Mouse (Mus musculus) hindbrain, embryonic 15.5 days (tissue): ENCODE results near the gene Sept9. TPM values are rescaled to one million over a fixed set of nuclear protein-coding genes. Genes with fewer than 3 reads are reported as not detected.

Source experiments
- ATAC-seq: fragments of 200-750 bp; cut with Nextera tagmentation; 2 replicates; pipeline ENCODE4 v1.8.0; 2017; ENCODE audit warnings: low read depth, moderate number of reproducible peaks, moderate TSS enrichment; ENCODE audit not compliant: low FRiP score
- H3K27ac ChIP-seq: fragments of 300-500 bp; sonication (generic); replicated peaks from 2 replicates; pipeline ENCODE4 v1.5.1; 2015; ENCODE audit warnings: mild to moderate bottlenecking, inconsistent platforms
- H3K27me3 ChIP-seq: fragments of 300-500 bp; sonication (generic); 2 replicates; pipeline ENCODE4 v1.6.1; 2015; ENCODE audit warnings: control low read depth, inconsistent platforms
- H3K36me3 ChIP-seq: fragments of 300-500 bp; sonication (generic); 2 replicates; pipeline ENCODE4 v1.6.1; 2015; ENCODE audit warnings: control low read depth, inconsistent platforms
- H3K4me1 ChIP-seq: fragments of 300-500 bp; sonication (generic); replicated peaks from 2 replicates; pipeline ENCODE4 v1.6.1; 2015; ENCODE audit warnings: control low read depth, inconsistent platforms
- H3K4me2 ChIP-seq: fragments of 300-500 bp; sonication (generic); 2 replicates; pipeline ENCODE4 v1.6.1; 2015; ENCODE audit warnings: moderate library complexity, mild to moderate bottlenecking, inconsistent platforms
- H3K4me3 ChIP-seq: fragments of 300-500 bp; sonication (generic); 2 replicates; pipeline ENCODE4 v1.5.1; 2015; ENCODE audit warnings: mild to moderate bottlenecking, inconsistent platforms
- H3K9ac ChIP-seq: fragments of 300-500 bp; sonication (generic); 2 replicates; pipeline ENCODE4 v1.6.1; 2015; ENCODE audit warnings: inconsistent platforms
- H3K9me3 ChIP-seq: fragments of 300-500 bp; sonication (generic); 2 replicates; pipeline ENCODE4 v1.6.1; 2016; ENCODE audit warnings: control low read depth, inconsistent platforms
- WGBS: fragments of 180-500 bp; shearing (Covaris S2); methylation state at CpG from one replicate; pipeline ENCODE4 v1.1.7; 2015; 5-methylcytosine and 5-hydroxymethylcytosine counted together
- polyA plus RNA-seq: library from polyadenylated mRNA; unstranded; fragments of >200 nt; fragmentation: Nextera tagmentation; extraction: Ambion mirVana; gene quantifications from 2 replicates; pipeline ENCODE4 v1.2.1, GENCODE M21; 2015

Gene Sept9
- polyA plus RNA-seq, 1 experiment from 2014 or later: 111 TPM

GRCm38 (mm10) chr11:117204606-117205005, 5.1 kb downstream of the Sept9 start:
- H3K9me3 ChIP-seq: no peaks in the 10 kb centered on the region
- H3K4me3 ChIP-seq: no peak overlapping the region
- H3K36me3 ChIP-seq: no peaks in the 10 kb centered on the region
- H3K4me1 ChIP-seq: peaks cover 3% of the 10 kb centered on the region
- no peak overlapping the region for H3K4me2 ChIP-seq
- no peak overlapping the region for H3K27ac ChIP-seq
- 86% methylated on average over 8 of the region's 8 CpGs for WGBS
- H3K27me3 ChIP-seq: peaks cover 25% of the 10 kb centered on the region
- ATAC-seq: no peak
- no peak overlapping the region for H3K9ac ChIP-seq

- H3K9ac ChIP-seq: no peak overlapping the region
- WGBS: 81% methylated on average over 6 of the region's 6 CpGs
- no peaks in the 10 kb centered on the region for H3K9me3 ChIP-seq
- no peak overlapping the region for H3K4me2 ChIP-seq
- H3K4me3 ChIP-seq: no peak overlapping the region
- H3K36me3 ChIP-seq: no peaks in the 10 kb centered on the region
- ATAC-seq: no peak
- no peaks in the 10 kb centered on the region for H3K4me1 ChIP-seq
- H3K27me3 ChIP-seq: peaks cover 20% of the 10 kb centered on the region
- H3K27ac ChIP-seq: no peak overlapping the region
Measured at GRCm38 (mm10) chr11:117205042-117205441, 5.6 kb downstream of the Sept9 start.

- H3K36me3 ChIP-seq: no peaks in the 10 kb centered on the region
- no peak overlapping the region for H3K9ac ChIP-seq
- no peak overlapping the region for H3K4me2 ChIP-seq
- H3K4me3 ChIP-seq: no peak overlapping the region
- H3K27me3 ChIP-seq: peaks cover 18% of the 10 kb centered on the region; the same call in 1 of the 2 replicates
- H3K4me1 ChIP-seq: no peaks in the 10 kb centered on the region
- H3K27ac ChIP-seq: no peak overlapping the region
- 84% methylated on average over 9 of the region's 9 CpGs for WGBS
- no peak for ATAC-seq
- H3K9me3 ChIP-seq: no peaks in the 10 kb centered on the region
Measured at GRCm38 (mm10) chr11:117205447-117205846, 6.0 kb downstream of the Sept9 start.

GRCm38 (mm10) chr11:117207436-117207835, 8.0 kb downstream of the Sept9 start:
- H3K27me3 ChIP-seq: no peaks in the 10 kb centered on the region
- no peak for ATAC-seq
- H3K36me3 ChIP-seq: no peaks in the 10 kb centered on the region
- H3K4me2 ChIP-seq: no peak overlapping the region
- H3K9ac ChIP-seq: no peak overlapping the region
- H3K4me1 ChIP-seq: no peaks in the 10 kb centered on the region
- WGBS: 65% methylated on average over 5 of the region's 5 CpGs
- no peaks in the 10 kb centered on the region for H3K9me3 ChIP-seq
- no peak overlapping the region for H3K4me3 ChIP-seq
- H3K27ac ChIP-seq: no peak overlapping the region

GRCm38 (mm10) chr11:117208151-117208673, 8.8 kb downstream of the Sept9 start:
- Histone ChIP-seq H3K9ac (no peak overlapping the region), H3K27ac (no peak overlapping the region), H3K36me3 (no peaks in the 10 kb centered on the region), H3K27me3 (no peaks in the 10 kb centered on the region), H3K9me3 (no peaks in the 10 kb centered on the region), H3K4me2 (no peak overlapping the region), H3K4me3 (no peak overlapping the region), H3K4me1 (no peaks in the 10 kb centered on the region)
- WGBS: 60% methylated on average over 8 of the region's 8 CpGs
- no peak for ATAC-seq

GRCm38 (mm10) chr11:117216713-117217112, 17.3 kb downstream of the Sept9 start:
- Histone ChIP-seq H3K9me3 (no peaks in the 10 kb centered on the region), H3K4me3 (no peak overlapping the region), H3K36me3 (no peaks in the 10 kb centered on the region), H3K4me1 (no peaks in the 10 kb centered on the region), H3K27me3 (no peaks in the 10 kb centered on the region), H3K27ac (no peak overlapping the region), H3K4me2 (no peak overlapping the region), H3K9ac (no peak overlapping the region)
- WGBS: 73% methylated on average over 2 of the region's 2 CpGs
- no peak for ATAC-seq

GRCm38 (mm10) chr11:117218070-117218469, 18.6 kb downstream of the Sept9 start:
- no peaks in the 10 kb centered on the region for H3K27me3 ChIP-seq
- H3K9ac ChIP-seq: no peak overlapping the region
- H3K4me1 ChIP-seq: no peaks in the 10 kb centered on the region
- 92% methylated on average over 6 of the region's 6 CpGs for WGBS
- no peak overlapping the region for H3K27ac ChIP-seq
- no peak overlapping the region for H3K4me2 ChIP-seq
- no peak for ATAC-seq
- H3K36me3 ChIP-seq: no peaks in the 10 kb centered on the region
- H3K9me3 ChIP-seq: no peaks in the 10 kb centered on the region
- no peak overlapping the region for H3K4me3 ChIP-seq

GRCm38 (mm10) chr11:117218498-117218897, 19.0 kb downstream of the Sept9 start:
- H3K4me3 ChIP-seq: no peak overlapping the region
- H3K4me2 ChIP-seq: no peak overlapping the region
- H3K27ac ChIP-seq: no peak overlapping the region
- WGBS: 93% methylated on average over 6 of the region's 6 CpGs
- no peaks in the 10 kb centered on the region for H3K27me3 ChIP-seq
- no peaks in the 10 kb centered on the region for H3K36me3 ChIP-seq
- no peaks in the 10 kb centered on the region for H3K4me1 ChIP-seq
- no peak for ATAC-seq
- H3K9ac ChIP-seq: no peak overlapping the region
- H3K9me3 ChIP-seq: no peaks in the 10 kb centered on the region

GRCm38 (mm10) chr11:117220777-117221176, 21.3 kb downstream of the Sept9 start:
- Histone ChIP-seq H3K9me3 (no peaks in the 10 kb centered on the region), H3K4me1 (no peaks in the 10 kb centered on the region), H3K4me3 (no peak overlapping the region), H3K27ac (no peak overlapping the region), H3K36me3 (no peaks in the 10 kb centered on the region), H3K4me2 (no peak overlapping the region), H3K9ac (no peak overlapping the region), H3K27me3 (no peaks in the 10 kb centered on the region)
- ATAC-seq: no peak
- 96% methylated on average over 8 of the region's 8 CpGs for WGBS

GRCm38 (mm10) chr11:117221182-117221581, 21.7 kb downstream of the Sept9 start:
- Histone ChIP-seq H3K27me3 (no peaks in the 10 kb centered on the region), H3K27ac (no peak overlapping the region), H3K36me3 (no peaks in the 10 kb centered on the region), H3K9ac (no peak overlapping the region), H3K4me1 (no peaks in the 10 kb centered on the region), H3K4me2 (no peak overlapping the region), H3K9me3 (no peaks in the 10 kb centered on the region), H3K4me3 (no peak overlapping the region)
- ATAC-seq: no peak
- 74% methylated on average over 6 of the region's 6 CpGs for WGBS

- no peak overlapping the region for H3K27ac ChIP-seq
- H3K9me3 ChIP-seq: no peaks in the 10 kb centered on the region
- no peaks in the 10 kb centered on the region for H3K4me1 ChIP-seq
- H3K9ac ChIP-seq: no peak overlapping the region
- 77% methylated on average over 8 of the region's 8 CpGs for WGBS
- H3K27me3 ChIP-seq: no peaks in the 10 kb centered on the region
- no peak overlapping the region for H3K4me3 ChIP-seq
- H3K36me3 ChIP-seq: no peaks in the 10 kb centered on the region
- ATAC-seq: no peak
- H3K4me2 ChIP-seq: no peak overlapping the region
Measured at GRCm38 (mm10) chr11:117222899-117223298, 23.4 kb downstream of the Sept9 start.

- no peak overlapping the region for H3K27ac ChIP-seq
- no peaks in the 10 kb centered on the region for H3K27me3 ChIP-seq
- no peak overlapping the region for H3K4me2 ChIP-seq
- no peaks in the 10 kb centered on the region for H3K4me1 ChIP-seq
- H3K9ac ChIP-seq: no peak overlapping the region
- no peaks in the 10 kb centered on the region for H3K36me3 ChIP-seq
- no peak overlapping the region for H3K4me3 ChIP-seq
- H3K9me3 ChIP-seq: no peaks in the 10 kb centered on the region
- WGBS: 63% methylated on average over 4 of the region's 4 CpGs
- no peak for ATAC-seq
Measured at GRCm38 (mm10) chr11:117224804-117225203, 25.3 kb downstream of the Sept9 start.

GRCm38 (mm10) chr11:117225531-117226213, 26.2 kb downstream of the Sept9 start:
- H3K4me3 ChIP-seq: no peak overlapping the region
- H3K9ac ChIP-seq: no peak overlapping the region
- WGBS: 78% methylated on average over 15 of the region's 15 CpGs
- no peaks in the 10 kb centered on the region for H3K4me1 ChIP-seq
- ATAC-seq: no peak
- H3K27ac ChIP-seq: no peak overlapping the region
- H3K9me3 ChIP-seq: no peaks in the 10 kb centered on the region
- no peaks in the 10 kb centered on the region for H3K27me3 ChIP-seq
- H3K4me2 ChIP-seq: no peak overlapping the region
- no peaks in the 10 kb centered on the region for H3K36me3 ChIP-seq
